Mouse (Mus musculus) liver, adult 2 months (tissue): ENCODE data around the gene Wbp1l. TPM values are rescaled to one million over a fixed set of nuclear protein-coding genes. Genes with fewer than 3 reads are reported as not detected.

Source experiments
- DNase-seq: peaks from one replicate; pipeline ENCODE4 v3.0.0-alpha.2; 2011; ENCODE audit warnings: low read depth, low spot score; ENCODE audit errors: extremely low read depth
- H3K27ac ChIP-seq: fragments of 200-500 bp; replicated peaks from 2 replicates; pipeline ENCODE4 v1.5.1; 2012; ENCODE audit warnings: low read depth, mild to moderate bottlenecking, control low read depth, inconsistent platforms, low read length; ENCODE audit not compliant: insufficient read depth
- H3K27me3 ChIP-seq: fragments of 200-500 bp; 2 replicates; pipeline ENCODE4 v1.6.1; 2012; ENCODE audit warnings: mild to moderate bottlenecking, moderate library complexity, low read length, inconsistent platforms; ENCODE audit not compliant: control insufficient read depth, insufficient read depth
- H3K36me3 ChIP-seq: fragments of 200-500 bp; 2 replicates; pipeline ENCODE4 v1.6.1; 2012; ENCODE audit warnings: low read length, inconsistent platforms; ENCODE audit not compliant: control insufficient read depth, insufficient read depth
- H3K4me1 ChIP-seq: fragments of 200-500 bp; 2 replicates; pipeline ENCODE4 v1.6.1; 2011; ENCODE audit warnings: low read length; ENCODE audit not compliant: control insufficient read depth, insufficient read depth
- H3K4me3 ChIP-seq: fragments of 200-500 bp; 2 replicates; pipeline ENCODE4 v1.5.1; 2011; ENCODE audit warnings: low read depth, mild to moderate bottlenecking, control low read depth, low read length, moderate library complexity; ENCODE audit not compliant: insufficient read depth
- H3K79me2 ChIP-seq: fragments of 200-500 bp; 2 replicates; pipeline ENCODE4 v1.6.1; 2012; ENCODE audit warnings: inconsistent platforms, mild to moderate bottlenecking, low read length, moderate library complexity; ENCODE audit not compliant: control insufficient read depth, insufficient read depth
- H3K9ac ChIP-seq: fragments of 200-500 bp; 2 replicates; pipeline ENCODE4 v1.6.1; 2012; ENCODE audit warnings: low read depth, mild to moderate bottlenecking, control low read depth, inconsistent platforms, low read length
- CTCF ChIP-seq: fragments of 200-500 bp; IDR thresholded peaks from 2 replicates; pipeline ENCODE4 v1.5.1; 2011; ENCODE audit warnings: low read depth, low read length, control low read depth
- POLR2A ChIP-seq: fragments of 200-500 bp; IDR thresholded peaks from 2 replicates; pipeline ENCODE4 v1.6.1; 2011; ENCODE audit warnings: low read length, control low read depth; ENCODE audit not compliant: insufficient read depth; ENCODE audit errors: extremely low read depth
- WGBS: fragments of 180-500 bp; shearing (Covaris S2); methylation state at CpG from one replicate; pipeline ENCODE4 v1.1.7; 2018; 5-methylcytosine and 5-hydroxymethylcytosine counted together
- polyA plus RNA-seq: library from polyadenylated mRNA; depleted of rRNA; stranded (reverse); fragments of >200 nt; gene quantifications from 2 replicates; pipeline ENCODE4 v1.2.3, GENCODE M21; 2012
- total RNA-seq: library from RNA; depleted of rRNA; stranded (reverse); fragments of >200 nt; gene quantifications from 2 replicates; pipeline ENCODE4 v1.2.3, GENCODE M21; 2014

The Wbp1l gene
- total and polyA plus RNA-seq, 2 experiments, result 66.7 to 140 TPM

DNA sequence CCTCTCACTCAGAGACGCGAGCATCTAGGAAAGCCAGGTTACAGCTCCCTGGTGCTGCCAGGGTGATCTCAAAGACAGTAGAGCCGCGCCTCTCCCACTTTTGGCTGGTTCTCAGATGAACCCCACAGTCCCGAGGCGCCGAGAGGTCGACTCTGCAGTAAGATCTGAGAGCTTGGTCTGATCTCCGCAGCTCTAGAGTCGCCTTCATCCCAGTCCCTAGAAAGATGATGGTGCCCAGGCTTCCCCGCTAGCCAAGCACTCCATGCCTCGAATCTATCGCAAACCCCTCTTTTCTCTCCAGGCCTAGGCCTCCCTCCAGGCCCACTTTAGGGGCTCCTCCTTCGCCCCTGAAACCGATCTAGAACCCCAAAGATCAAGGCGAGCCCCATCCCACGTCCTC lies 26.3 kb upstream of the Wbp1l start:
- H3K4me1 ChIP-seq, result peaks cover 10% of the 10 kb centered on the region
- DNase-seq, result no peak
- peak overlapping the region; percentile 80 for H3K4me3 ChIP-seq
- H3K36me3 ChIP-seq, result no peaks in the 10 kb centered on the region
- peaks cover 11% of the 10 kb centered on the region; the same call in 1 of the 2 replicates for H3K79me2 ChIP-seq
- H3K27ac ChIP-seq, result peak overlapping the region; percentile 2; the same call in 1 of the 2 replicates
- peak overlapping the region; percentile 23 for H3K9ac ChIP-seq
- no peaks in the 10 kb centered on the region for H3K27me3 ChIP-seq
- WGBS, result under 1% methylated on average over 17 of the region's 17 CpGs
- TF ChIP-seq POLR2A (no peak), CTCF (no peak)

DNA sequence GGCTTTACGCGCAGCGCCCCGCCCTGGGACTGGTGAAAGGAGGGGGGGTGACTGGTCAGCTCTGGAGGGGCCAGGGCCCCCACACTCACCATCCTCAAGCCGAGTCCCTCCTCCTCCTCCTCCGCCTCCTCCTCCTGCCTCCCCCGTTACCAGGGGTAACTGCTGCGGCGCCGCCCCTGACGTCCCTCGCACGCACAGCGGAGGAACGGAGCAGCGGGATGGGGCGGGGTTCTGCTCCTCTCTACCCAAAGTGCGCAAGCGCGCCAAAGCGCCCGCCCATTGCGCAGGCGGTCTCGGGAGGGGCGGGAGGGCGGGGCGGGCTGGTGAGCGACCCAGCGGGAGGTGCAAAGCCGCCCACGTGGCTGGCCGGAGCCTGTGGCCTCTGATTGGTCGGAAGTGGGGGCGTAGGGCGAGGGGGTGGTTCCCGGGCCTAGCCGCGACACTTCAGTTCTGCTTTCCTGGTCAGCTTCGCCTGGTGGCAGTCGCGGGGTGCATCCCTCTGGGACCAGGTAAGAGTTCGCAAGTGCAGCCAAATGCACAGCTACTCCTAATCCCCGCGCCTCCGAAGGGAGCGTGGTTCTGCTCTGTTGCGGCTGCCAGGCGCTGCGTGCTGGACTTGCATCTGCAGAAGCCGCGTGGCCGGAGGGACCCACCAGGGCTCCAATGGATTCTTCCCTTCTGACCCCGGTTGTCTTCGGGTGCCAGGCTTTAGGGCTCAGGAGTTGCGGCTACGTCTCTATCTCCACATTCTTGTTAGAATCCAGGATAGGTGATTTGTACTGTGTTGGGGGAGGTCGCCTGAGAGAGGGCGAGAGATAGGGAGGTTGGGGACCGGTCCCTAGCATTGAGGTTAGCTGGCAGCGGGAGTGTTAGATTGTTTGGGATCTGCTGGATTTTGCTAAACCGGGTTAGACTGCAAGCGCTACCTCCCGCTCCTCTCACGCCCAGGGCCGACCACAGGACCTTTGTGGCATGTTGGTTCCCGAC lies 25.6 kb upstream of the Wbp1l start, which contains the start of the genes Arl3 and Sfxn2:
Gene Arl3 (minus strand): TSS at position 248 of the 987 bp plus-strand sequence.
Gene Sfxn2 (plus strand): TSS at position 415 of the 987 bp plus-strand sequence.
- H3K9ac ChIP-seq, result peak within 1 kb of the TSS; percentile 76
- TF ChIP-seq CTCF, result peak; percentile 34; the same call in 1 of the 2 replicates
- peak; percentile 97 for TF ChIP-seq POLR2A
- peaks cover 10% of the 10 kb centered on the region for H3K4me1 ChIP-seq
- peaks cover 14% of the 10 kb centered on the region; the same call in 1 of the 2 replicates for H3K79me2 ChIP-seq
- H3K27ac ChIP-seq, result peak within 1 kb of the TSS; percentile 71
- no peaks in the 10 kb centered on the region for H3K36me3 ChIP-seq
- peak within 1 kb of the TSS; percentile 80 for H3K4me3 ChIP-seq
- H3K27me3 ChIP-seq, result no peaks in the 10 kb centered on the region
- 1% methylated on average over 64 of the region's 67 CpGs for WGBS
- peak; percentile 92 for DNase-seq

DNA sequence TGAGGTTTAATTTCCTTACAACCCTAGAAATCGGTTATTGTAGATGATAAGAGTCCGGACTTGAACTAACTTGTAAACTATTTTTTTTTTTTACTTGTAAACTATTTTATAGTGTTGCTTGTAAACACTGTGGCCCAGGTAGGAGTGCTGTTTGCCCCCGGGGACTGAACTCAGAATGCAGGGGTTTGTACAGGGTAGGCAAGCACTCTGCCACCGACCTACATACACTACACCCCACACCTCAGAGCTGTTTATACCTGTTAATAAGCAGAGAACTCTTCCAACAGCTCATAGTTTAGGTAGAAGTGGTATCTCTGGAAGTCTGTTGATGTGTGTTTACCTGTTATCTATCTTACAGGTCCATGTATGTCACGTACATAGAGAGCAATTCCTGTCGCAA lies 24.9 kb upstream of the Wbp1l start:
- peak; percentile 25 for DNase-seq
- Histone ChIP-seq H3K9ac (peak overlapping the region; percentile 61), H3K27me3 (no peaks in the 10 kb centered on the region), H3K4me3 (peak overlapping the region; percentile 75), H3K36me3 (no peaks in the 10 kb centered on the region), H3K79me2 (peaks cover 14% of the 10 kb centered on the region; the same call in 1 of the 2 replicates), H3K27ac (peak overlapping the region; percentile 71; the same call in 1 of the 2 replicates), H3K4me1 (peaks cover 10% of the 10 kb centered on the region)
- WGBS, result 15% methylated on average over 6 of the region's 6 CpGs
- TF ChIP-seq CTCF (no peak), POLR2A (no peak)

DNA sequence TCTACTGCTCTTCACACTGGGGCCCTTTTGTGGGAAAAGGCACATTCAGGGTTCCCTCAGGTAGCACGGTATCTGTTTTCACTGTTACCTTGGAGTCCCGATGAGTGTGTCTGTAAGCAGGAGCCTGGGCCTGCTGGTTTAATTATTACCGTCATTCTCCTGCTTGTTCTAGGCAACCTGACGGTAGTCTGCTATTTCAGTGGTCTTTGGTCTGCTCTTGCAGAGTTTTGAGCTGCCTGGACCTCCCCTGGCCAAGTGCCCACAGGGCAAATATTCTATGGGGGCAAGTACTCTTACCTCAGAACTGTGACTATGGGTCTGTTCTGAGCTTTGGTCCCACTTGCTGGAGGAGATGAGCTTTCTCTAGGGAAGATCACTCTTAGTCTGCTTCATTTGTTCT lies 23.7 kb upstream of the Wbp1l start:
- Histone ChIP-seq H3K4me1 (peaks cover 10% of the 10 kb centered on the region), H3K79me2 (peaks cover 18% of the 10 kb centered on the region; the same call in 1 of the 2 replicates), H3K27ac (peak overlapping the region; percentile 43), H3K9ac (no peak overlapping the region), H3K36me3 (no peaks in the 10 kb centered on the region), H3K27me3 (no peaks in the 10 kb centered on the region), H3K4me3 (no peak overlapping the region)
- WGBS, result 26% methylated on average over 4 of the region's 4 CpGs
- peak; percentile 67 for DNase-seq
- TF ChIP-seq POLR2A, result no peak
- no peak for TF ChIP-seq CTCF

DNA sequence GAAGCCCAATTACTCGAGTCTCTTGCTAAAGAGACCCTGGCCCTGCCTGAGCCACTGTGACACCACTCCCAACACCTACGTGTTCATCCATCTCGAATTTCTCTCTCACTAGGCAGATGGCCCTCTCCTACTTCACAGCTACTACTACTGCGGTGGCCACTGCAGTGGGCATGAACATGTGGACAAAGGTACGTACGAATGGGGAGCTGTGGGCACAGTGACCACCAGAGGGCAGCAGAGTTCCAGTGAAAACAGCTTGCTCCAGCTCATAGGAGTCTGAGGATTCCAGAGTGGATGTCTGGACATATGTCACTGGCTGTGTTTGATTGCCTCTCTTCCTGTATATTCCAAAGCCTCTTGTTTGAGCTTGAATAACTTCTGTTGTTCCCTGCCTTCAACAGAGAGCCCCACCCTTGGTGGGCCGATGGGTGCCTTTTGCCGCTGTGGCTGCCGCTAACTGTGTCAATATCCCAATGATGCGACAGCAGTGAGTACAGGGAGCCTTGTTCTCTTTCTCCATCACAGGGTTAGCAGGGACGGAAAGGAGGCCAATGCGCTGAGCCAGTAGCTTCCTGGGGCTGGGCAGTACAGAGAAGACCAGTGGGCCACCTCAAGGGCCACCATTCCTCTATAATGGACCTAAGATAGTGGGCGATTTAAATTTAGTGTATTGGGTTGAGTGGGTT lies 10.9 kb upstream of the Wbp1l start:
- WGBS, result 58% methylated on average over 13 of the region's 13 CpGs
- DNase-seq, result peak; percentile 71
- H3K36me3 ChIP-seq, result peaks cover 12% of the 10 kb centered on the region
- peak; percentile 97 for TF ChIP-seq CTCF
- no peak for TF ChIP-seq POLR2A
- H3K79me2 ChIP-seq, result no peaks in the 10 kb centered on the region; the same call in 1 of the 2 replicates
- no peak overlapping the region for H3K4me3 ChIP-seq
- no peak overlapping the region for H3K27ac ChIP-seq
- no peak overlapping the region for H3K9ac ChIP-seq
- no peaks in the 10 kb centered on the region for H3K27me3 ChIP-seq
- peaks cover 17% of the 10 kb centered on the region for H3K4me1 ChIP-seq
